Mouse (Mus musculus): ENCODE data around the gene Catsper2. TPM values are rescaled to one million over a fixed set of nuclear protein-coding genes. Genes with fewer than 3 reads are reported as not detected.
A peak's percentile ranks its signal among the peaks of the same experiment; 100 is the strongest.
"Not testable (repeated sequence)": the region's sequence is repeated elsewhere in the genome, so short reads cannot be mapped to it uniquely, and the experiment has no call there.

Gene Catsper2
- polyA plus RNA-seq, 1 experiment = 1.3 TPM

- WGBS = 69% methylated on average over 5 of the region's 5 CpGs
- no peak for DNase-seq (ENCODE audit: low read depth, low spot score)
Measured at GRCm38 (mm10) chr2:121440834-121441605, 27.4 kb upstream of the Catsper2 start.

- DNase-seq (ENCODE audit: low read depth, low spot score) = no peak
Measured at GRCm38 (mm10) chr2:121439746-121440145, 26.2 kb upstream of the Catsper2 start.

GRCm38 (mm10) chr2:121434854-121435253 is 21.3 kb upstream of the Catsper2 start:
- WGBS = 98% methylated on average over 1 of the region's 1 CpGs
- no peak for DNase-seq (ENCODE audit: low read depth, low spot score)

More at GRCm38 (mm10) chr2:121439746-121440145, 26.2 kb upstream of the Catsper2 start:
- WGBS = 56% methylated on average over 4 of the region's 4 CpGs

- DNase-seq (ENCODE audit: low read depth, low spot score) = no peak
- 85% methylated on average over 2 of the region's 2 CpGs for WGBS
Measured at GRCm38 (mm10) chr2:121425890-121426289, 12.3 kb upstream of the Catsper2 start.

GRCm38 (mm10) chr2:121423166-121423565 is 9.6 kb upstream of the Catsper2 start:
- WGBS = 84% methylated on average over 2 of the region's 2 CpGs
- no peak for DNase-seq (ENCODE audit: low read depth, low spot score)

GRCm38 (mm10) chr2:121418476-121418875 is 4.9 kb upstream of the Catsper2 start:
- DNase-seq (ENCODE audit: low read depth, low spot score) = no peak
- 58% methylated on average over 3 of the region's 3 CpGs for whole genome bisulfite sequencing

- DNase-seq (ENCODE audit: low read depth, low spot score) = no peak
- WGBS = 46% methylated on average over 6 of the region's 6 CpGs
Measured at GRCm38 (mm10) chr2:121416356-121416755, 2.8 kb upstream of the Catsper2 start.

GRCm38 (mm10) chr2:121415591-121415990 is 2.0 kb upstream of the Catsper2 start:
- WGBS = 71% methylated on average over 3 of the region's 3 CpGs
- DNase-seq (ENCODE audit: low read depth, low spot score) = no peak

- WGBS = 27% methylated on average over 3 of the region's 3 CpGs
- DNase-seq (ENCODE audit: low read depth, low spot score) = no peak
Measured at GRCm38 (mm10) chr2:121415103-121415502, 1.5 kb upstream of the Catsper2 start.

GRCm38 (mm10) chr2:121414139-121414685 is 620 bp upstream of the Catsper2 start:
- no peak for DNase-seq (ENCODE audit: low read depth, low spot score)
- under 1% methylated on average over 32 of the region's 32 CpGs for WGBS

GRCm38 (mm10) chr2:121412843-121413386 is 677 bp downstream of the Catsper2 start:
- no peak for DNase-seq (ENCODE audit: low read depth, low spot score)
- WGBS = 6% methylated on average over 4 of the region's 4 CpGs

- 31% methylated on average over 4 of the region's 4 CpGs for WGBS
- DNase-seq (ENCODE audit: low read depth, low spot score) = no peak
Measured at GRCm38 (mm10) chr2:121408160-121408559, 5.4 kb downstream of the Catsper2 start.

GRCm38 (mm10) chr2:121403296-121403695 is 10.3 kb downstream of the Catsper2 start:
- no peak for DNase-seq (ENCODE audit: low read depth, low spot score)

GRCm38 (mm10) chr2:121396624-121397023 is 17.0 kb downstream of the Catsper2 start:
- WGBS = 14% methylated on average over 8 of the region's 8 CpGs
- peak; percentile 72 for DNase-seq (ENCODE audit: low read depth, low spot score)

- 93% methylated on average over 17 of the region's 17 CpGs for WGBS
Measured at GRCm38 (mm10) chr2:121386961-121387575, 26.5 kb downstream of the Catsper2 start, which contains the start of gene Strc. TSS of gene Strc (minus strand) at chr2:121387168.

GRCm38 (mm10) chr2:121374766-121375165 is 38.8 kb downstream of the Catsper2 start:
- WGBS = 45% methylated on average over 2 of the region's 2 CpGs

More at GRCm38 (mm10) chr2:121386961-121387575, 26.5 kb downstream of the Catsper2 start, which contains the start of gene Strc:
- not testable (repeated sequence) for DNase-seq (ENCODE audit: low read depth, low spot score)

GRCm38 (mm10) chr2:121372266-121372665 is 41.3 kb downstream of the Catsper2 start:
- 64% methylated on average over 3 of the region's 3 CpGs for WGBS

More at GRCm38 (mm10) chr2:121374766-121375165, 38.8 kb downstream of the Catsper2 start:
- DNase-seq (ENCODE audit: low read depth, low spot score) = no peak

GRCm38 (mm10) chr2:121370921-121371320 is 42.7 kb downstream of the Catsper2 start:
- WGBS = 74% methylated on average over 5 of the region's 5 CpGs
- no peak for DNase-seq (ENCODE audit: low read depth, low spot score)

More at GRCm38 (mm10) chr2:121372266-121372665, 41.3 kb downstream of the Catsper2 start:
- DNase-seq (ENCODE audit: low read depth, low spot score) = no peak

GRCm38 (mm10) chr2:121368831-121369230 is 44.8 kb downstream of the Catsper2 start:
- DNase-seq (ENCODE audit: low read depth, low spot score) = no peak
- WGBS = 80% methylated on average over 2 of the region's 2 CpGs

GRCm38 (mm10) chr2:121363656-121364055 is 49.9 kb downstream of the Catsper2 start:
- 72% methylated on average over 3 of the region's 3 CpGs for WGBS
- DNase-seq (ENCODE audit: low read depth, low spot score) = no peak

All from large intestine, adult 2 months (tissue).